Mouse (Mus musculus) hindbrain, embryonic 10.5 days (tissue): ENCODE measurements around the gene Usp48. TPM values are rescaled to one million over a fixed set of nuclear protein-coding genes. Genes with fewer than 3 reads are reported as not detected.

Source experiments
- DNase-seq: peaks from one replicate; pipeline ENCODE4 v3.0.0-alpha.2; 2017; ENCODE audit warnings: low spot score
- H3K27ac ChIP-seq: fragments of 300-500 bp; sonication (generic); 2 replicates; pipeline ENCODE4 v1.5.1; 2016; ENCODE audit warnings: mild to moderate bottlenecking, moderate library complexity
- H3K27me3 ChIP-seq: fragments of 300-500 bp; sonication (generic); 2 replicates; pipeline ENCODE4 v1.6.1; 2016; ENCODE audit warnings: mild to moderate bottlenecking; ENCODE audit not compliant: poor library complexity, insufficient read depth, severe bottlenecking
- H3K36me3 ChIP-seq: fragments of 300-500 bp; sonication (generic); 2 replicates; pipeline ENCODE4 v1.6.1; 2016; ENCODE audit warnings: mild to moderate bottlenecking, moderate library complexity
- H3K4me1 ChIP-seq: fragments of 300-500 bp; sonication (generic); replicated peaks from 2 replicates; pipeline ENCODE4 v1.6.1; 2016; ENCODE audit warnings: mild to moderate bottlenecking
- H3K4me3 ChIP-seq: fragments of 300-500 bp; sonication (generic); 2 replicates; pipeline ENCODE4 v1.5.1; 2016; ENCODE audit warnings: mild to moderate bottlenecking, moderate library complexity
- H3K9me3 ChIP-seq: fragments of 300-500 bp; sonication (generic); 2 replicates; pipeline ENCODE4 v1.6.1; 2016; ENCODE audit warnings: mild to moderate bottlenecking, moderate library complexity
- WGBS: fragments of 180-500 bp; shearing (Covaris S2); methylation state at CpG from one replicate; pipeline ENCODE4 v1.1.7; 2016; 5-methylcytosine and 5-hydroxymethylcytosine counted together
- polyA plus RNA-seq: library from polyadenylated mRNA; unstranded; fragments of >200 nt; fragmentation: Nextera tagmentation; extraction: Ambion mirVana; gene quantifications from 2 replicates; pipeline ENCODE4 v1.2.1, GENCODE M21; 2016

Usp48 gene
- polyA plus RNA-seq, 1 experiment from 2014 or later: 63.6 TPM

DNA sequence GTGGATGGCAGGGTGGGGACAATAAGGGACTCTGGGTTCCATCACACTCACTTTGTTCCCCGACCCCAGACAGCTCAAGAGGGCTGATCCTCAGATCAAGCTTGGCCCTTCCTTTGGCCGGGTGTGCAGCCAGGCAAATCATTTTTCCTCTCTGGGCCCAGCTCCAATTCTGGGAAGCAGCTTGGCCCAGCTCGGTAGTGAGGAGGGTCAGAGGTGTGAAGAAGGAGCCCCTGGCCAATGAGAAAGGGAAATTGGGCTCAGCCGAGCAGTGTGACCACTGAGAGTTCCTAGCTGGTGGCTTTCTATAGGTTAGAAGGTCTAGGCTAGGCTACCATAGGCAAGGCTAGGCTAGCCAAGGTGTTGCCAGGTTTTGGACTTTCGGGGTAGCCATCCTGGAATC lies 74.2 kb downstream of the Usp48 start:
- 57% methylated on average over 5 of the region's 5 CpGs for WGBS
- H3K4me1 ChIP-seq: peaks cover 34% of the 10 kb centered on the region
- peak overlapping the region; percentile 50 for H3K27ac ChIP-seq
- no peak for DNase-seq
- H3K27me3 ChIP-seq: peaks cover 53% of the 10 kb centered on the region
- H3K9me3 ChIP-seq: no peaks in the 10 kb centered on the region
- H3K36me3 ChIP-seq: no peaks in the 10 kb centered on the region
- no peak overlapping the region for H3K4me3 ChIP-seq

DNA sequence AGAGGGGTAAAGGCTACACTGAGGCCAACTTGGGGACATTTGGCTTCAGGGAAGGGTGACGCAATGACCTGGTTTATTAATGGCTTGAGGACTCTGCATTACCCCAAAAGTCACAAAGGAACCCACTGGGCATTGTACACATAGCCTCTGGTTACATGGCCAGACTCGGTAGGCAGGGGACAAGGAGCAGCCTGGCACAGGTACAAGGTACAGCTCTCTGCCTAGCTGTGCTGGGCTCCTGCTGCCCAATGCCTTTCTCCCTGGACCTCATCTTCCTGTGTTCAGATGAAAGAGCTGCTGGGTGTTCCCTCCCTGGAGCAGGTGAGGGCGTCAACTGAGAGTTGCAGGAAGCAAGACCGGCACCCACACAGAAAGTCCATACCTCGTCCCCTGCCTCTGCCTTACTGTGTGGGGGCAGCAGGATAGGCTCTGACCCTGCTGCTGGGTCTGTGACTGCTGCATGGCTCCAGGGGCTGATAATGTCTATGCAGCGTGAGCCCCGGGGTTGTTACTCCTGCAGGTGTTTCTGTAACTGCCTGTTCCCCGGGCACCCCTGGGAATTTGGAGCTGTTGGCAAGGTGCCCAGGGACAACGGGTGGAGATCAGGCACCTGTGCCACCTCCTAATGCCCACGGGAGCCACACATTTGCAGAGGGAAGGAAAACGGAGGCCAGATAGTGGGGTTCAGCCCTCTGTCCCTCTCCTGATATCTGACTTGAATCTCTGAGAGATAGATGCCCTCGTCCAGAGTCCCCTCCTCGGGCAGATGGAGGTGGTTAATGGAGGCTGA lies 78.4 kb downstream of the Usp48 start:
- Histone ChIP-seq H3K9me3 (no peaks in the 10 kb centered on the region), H3K4me3 (no peak overlapping the region), H3K36me3 (no peaks in the 10 kb centered on the region), H3K27me3 (peaks cover 23% of the 10 kb centered on the region), H3K4me1 (peaks cover 32% of the 10 kb centered on the region), H3K27ac (no peak overlapping the region)
- 82% methylated on average over 13 of the region's 13 CpGs for WGBS
- no peak for DNase-seq

DNA sequence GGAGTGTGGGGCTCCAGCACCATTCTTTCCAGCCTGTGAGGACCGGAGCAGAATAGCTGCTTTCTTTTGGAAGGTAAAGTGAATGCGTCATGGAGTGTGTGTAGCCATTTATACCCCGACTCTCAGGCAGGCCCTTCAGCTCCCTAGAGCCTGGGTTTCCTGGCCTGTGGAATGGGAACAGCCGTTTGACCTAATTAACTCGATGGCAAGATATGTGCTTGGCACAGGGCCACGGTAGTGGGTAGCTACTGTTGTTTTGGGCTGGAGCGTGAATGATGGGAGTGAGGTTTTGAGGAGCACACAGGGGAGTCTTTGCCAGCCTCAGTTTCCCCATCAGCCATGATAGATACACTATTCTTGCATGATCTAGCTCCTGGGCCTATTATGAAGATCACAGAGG lies 82.0 kb downstream of the Usp48 start:
- WGBS: 76% methylated on average over 7 of the region's 7 CpGs
- no peaks in the 10 kb centered on the region for H3K36me3 ChIP-seq
- no peak overlapping the region for H3K27ac ChIP-seq
- peaks cover 29% of the 10 kb centered on the region for H3K4me1 ChIP-seq
- H3K4me3 ChIP-seq: no peak overlapping the region
- peaks cover 42% of the 10 kb centered on the region for H3K27me3 ChIP-seq
- no peak for DNase-seq
- H3K9me3 ChIP-seq: no peaks in the 10 kb centered on the region

DNA sequence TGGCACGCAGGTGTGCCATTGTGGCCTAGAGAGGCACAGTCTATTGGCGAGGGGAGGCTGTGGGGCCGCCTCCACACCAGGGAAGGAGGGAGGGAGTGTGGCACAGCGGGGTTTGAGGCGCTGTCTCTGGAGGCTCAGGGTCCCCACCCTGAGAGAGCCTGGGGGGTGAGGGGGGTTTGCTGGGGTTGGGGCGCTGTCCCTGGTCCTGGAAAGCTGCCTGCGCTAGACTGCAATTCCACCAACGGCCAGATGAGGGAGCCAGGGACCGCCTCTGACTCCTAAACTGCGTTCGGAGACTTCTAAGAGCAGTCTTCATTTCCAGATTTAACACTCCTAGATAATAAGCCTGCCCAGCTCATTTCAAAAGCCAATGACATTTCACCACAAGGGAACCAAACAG lies 82.5 kb downstream of the Usp48 start:
- Histone ChIP-seq H3K4me1 (peaks cover 34% of the 10 kb centered on the region), H3K4me3 (no peak overlapping the region), H3K27ac (no peak overlapping the region), H3K36me3 (no peaks in the 10 kb centered on the region), H3K9me3 (no peaks in the 10 kb centered on the region), H3K27me3 (peaks cover 47% of the 10 kb centered on the region)
- DNase-seq: peak; percentile 83
- 7% methylated on average over 11 of the region's 11 CpGs for WGBS

DNA sequence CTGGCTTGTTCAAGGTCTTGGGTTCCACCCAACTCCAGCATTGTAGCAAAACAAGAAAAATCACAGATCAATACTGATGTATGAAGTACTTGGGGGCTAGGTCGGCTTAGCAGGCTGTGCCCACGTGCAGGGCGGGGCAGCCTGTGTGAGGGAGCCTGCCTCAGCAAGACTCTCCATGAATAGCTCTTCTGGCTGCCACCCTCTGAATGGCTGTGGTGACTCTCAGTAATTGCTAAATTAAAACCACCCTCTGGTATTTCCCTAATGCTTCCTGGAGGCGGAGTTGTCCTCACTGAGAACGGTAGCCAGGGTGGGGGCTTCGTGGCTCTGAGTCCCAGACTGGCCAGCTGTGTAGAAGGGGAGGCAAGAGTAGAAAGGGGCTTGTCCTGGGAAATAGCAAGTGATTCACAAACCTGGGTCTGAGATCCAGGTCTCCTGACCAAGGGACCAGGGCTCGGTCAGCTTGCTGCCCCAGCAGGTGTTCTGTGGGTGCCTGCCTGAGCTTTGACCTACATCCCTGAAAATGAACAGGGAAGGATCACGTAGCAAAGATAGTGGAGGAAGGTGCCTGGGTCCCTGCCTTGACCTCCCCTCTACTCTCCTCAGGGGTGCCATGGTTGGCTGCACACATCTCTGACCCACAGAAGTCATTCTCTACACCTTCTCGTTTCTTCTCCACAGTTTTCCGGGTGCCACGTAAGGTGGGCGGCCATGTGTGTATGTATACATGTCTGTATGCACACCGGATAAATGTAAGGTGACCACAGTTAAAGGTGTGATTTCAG lies 83.3 kb downstream of the Usp48 start:
- H3K4me1 ChIP-seq: peaks cover 43% of the 10 kb centered on the region
- no peak for DNase-seq
- no peak overlapping the region for H3K4me3 ChIP-seq
- 68% methylated on average over 13 of the region's 13 CpGs for WGBS
- H3K36me3 ChIP-seq: no peaks in the 10 kb centered on the region
- peaks cover 55% of the 10 kb centered on the region for H3K27me3 ChIP-seq
- no peaks in the 10 kb centered on the region for H3K9me3 ChIP-seq
- H3K27ac ChIP-seq: no peak overlapping the region

DNA sequence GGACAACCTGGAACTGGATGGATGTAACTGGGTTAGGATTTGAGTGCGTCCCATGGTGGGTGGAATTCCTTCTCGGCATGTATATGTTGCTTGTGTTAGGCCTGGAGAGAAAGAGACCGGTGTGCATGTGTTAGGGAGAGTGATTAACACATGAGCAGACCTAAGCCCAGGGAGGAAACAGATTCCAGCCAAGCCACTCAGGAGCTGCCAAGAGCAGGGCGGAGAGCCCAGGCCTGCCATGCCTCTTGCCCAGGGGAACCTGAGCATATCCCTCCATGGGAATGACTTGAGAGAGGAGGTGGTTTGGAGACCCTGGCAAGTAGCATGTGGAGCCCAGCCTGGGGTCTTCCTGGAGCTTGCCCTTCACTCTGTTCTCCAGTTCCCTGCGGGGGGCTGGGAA lies 84.4 kb downstream of the Usp48 start:
- peaks cover 65% of the 10 kb centered on the region for H3K27me3 ChIP-seq
- H3K4me1 ChIP-seq: peaks cover 49% of the 10 kb centered on the region
- 86% methylated on average over 5 of the region's 5 CpGs for WGBS

DNA sequence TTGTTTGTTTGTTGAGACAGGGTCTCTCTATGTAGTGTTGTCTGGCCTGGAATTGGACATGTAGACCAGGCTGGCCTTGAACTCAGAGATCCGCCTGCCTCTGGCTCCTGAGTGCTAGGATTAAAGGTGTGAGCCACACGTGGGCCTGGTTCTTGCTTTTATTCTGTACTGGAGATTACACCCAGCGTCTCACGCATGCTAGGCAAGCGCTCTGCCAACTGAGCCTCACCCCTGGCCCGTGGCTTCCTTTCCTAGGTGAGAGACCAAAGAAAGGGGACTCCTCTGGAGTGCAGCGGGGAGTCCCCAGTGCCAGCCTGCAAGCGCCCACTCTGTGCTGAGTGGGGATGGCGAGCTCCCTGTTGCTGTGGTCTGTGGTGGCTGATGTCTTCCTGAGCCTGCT lies 85.0 kb downstream of the Usp48 start:
- Histone ChIP-seq H3K27me3 (peaks cover 68% of the 10 kb centered on the region), H3K9me3 (no peaks in the 10 kb centered on the region), H3K36me3 (no peaks in the 10 kb centered on the region), H3K4me3 (no peak overlapping the region), H3K27ac (no peak overlapping the region), H3K4me1 (peaks cover 47% of the 10 kb centered on the region)
- DNase-seq: no peak
- 78% methylated on average over 9 of the region's 9 CpGs for WGBS

More for the DNA sequence above, 84.4 kb downstream of the Usp48 start:
- no peaks in the 10 kb centered on the region for H3K36me3 ChIP-seq
- no peak overlapping the region for H3K4me3 ChIP-seq
- no peak for DNase-seq
- H3K27ac ChIP-seq: no peak overlapping the region
- H3K9me3 ChIP-seq: no peaks in the 10 kb centered on the region

DNA sequence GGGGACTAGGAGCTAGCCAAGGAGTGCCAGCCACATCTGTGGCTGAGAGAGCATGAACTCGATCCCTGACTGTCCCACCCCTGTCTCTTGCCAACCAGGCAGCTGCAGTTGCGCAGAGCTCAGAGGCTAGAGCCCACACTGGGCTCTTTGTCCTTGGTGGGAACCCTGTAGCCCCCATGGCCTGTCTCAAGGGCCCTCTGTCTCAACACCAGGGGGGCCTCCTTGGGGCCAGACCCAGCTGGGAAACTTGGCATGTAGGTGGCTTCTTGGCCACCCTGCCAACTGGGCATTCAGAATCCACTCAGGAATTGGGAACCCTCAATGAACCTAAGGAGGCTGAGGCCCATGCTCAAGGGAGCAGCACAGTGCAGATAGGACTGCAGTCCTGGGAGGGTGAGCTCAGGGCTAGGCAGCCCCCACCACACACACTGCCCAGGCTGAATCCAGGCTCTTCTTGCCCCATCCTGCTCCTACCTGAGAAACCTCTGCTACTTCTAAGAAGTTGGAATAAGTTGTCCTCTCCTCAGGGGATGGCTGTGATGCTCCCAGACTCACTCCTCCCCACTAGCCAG lies 86.5 kb downstream of the Usp48 start:
- no peak for DNase-seq
- H3K36me3 ChIP-seq: no peaks in the 10 kb centered on the region
- no peak overlapping the region for H3K4me3 ChIP-seq
- peaks cover 44% of the 10 kb centered on the region for H3K4me1 ChIP-seq
- peak overlapping the region; percentile 72 for H3K27ac ChIP-seq
- 84% methylated on average over 2 of the region's 2 CpGs for WGBS
- H3K27me3 ChIP-seq: peaks cover 82% of the 10 kb centered on the region
- no peaks in the 10 kb centered on the region for H3K9me3 ChIP-seq

DNA sequence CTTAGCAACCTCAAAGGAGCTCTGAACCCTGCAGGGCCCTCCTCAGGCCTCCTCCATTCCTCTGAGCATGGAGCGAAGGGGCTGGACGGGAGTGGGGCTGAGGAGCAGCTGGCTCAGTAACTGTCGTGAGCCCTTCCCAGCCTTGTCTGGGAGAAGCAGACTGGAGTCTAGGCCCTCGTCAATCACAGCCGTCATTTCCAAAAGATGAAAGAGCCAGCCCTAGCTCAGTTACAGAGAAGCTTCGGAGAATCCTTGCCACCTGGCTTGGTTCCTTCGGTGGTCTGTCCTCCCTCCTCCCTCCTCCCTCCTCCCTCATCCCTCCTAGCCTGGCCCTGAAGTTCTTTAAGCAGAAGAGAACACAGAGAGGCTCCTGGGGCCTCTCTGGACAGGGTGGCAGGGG lies 87.2 kb downstream of the Usp48 start:
- Histone ChIP-seq H3K4me3 (0 out of 2 replicates have a peak overlapping the region, but pooled peaks have one; percentile 49), H3K9me3 (no peaks in the 10 kb centered on the region), H3K4me1 (peaks cover 44% of the 10 kb centered on the region), H3K27ac (peak overlapping the region; percentile 72), H3K36me3 (no peaks in the 10 kb centered on the region), H3K27me3 (peaks cover 79% of the 10 kb centered on the region)
- WGBS: 22% methylated on average over 7 of the region's 7 CpGs
- DNase-seq: peak; percentile 35

DNA sequence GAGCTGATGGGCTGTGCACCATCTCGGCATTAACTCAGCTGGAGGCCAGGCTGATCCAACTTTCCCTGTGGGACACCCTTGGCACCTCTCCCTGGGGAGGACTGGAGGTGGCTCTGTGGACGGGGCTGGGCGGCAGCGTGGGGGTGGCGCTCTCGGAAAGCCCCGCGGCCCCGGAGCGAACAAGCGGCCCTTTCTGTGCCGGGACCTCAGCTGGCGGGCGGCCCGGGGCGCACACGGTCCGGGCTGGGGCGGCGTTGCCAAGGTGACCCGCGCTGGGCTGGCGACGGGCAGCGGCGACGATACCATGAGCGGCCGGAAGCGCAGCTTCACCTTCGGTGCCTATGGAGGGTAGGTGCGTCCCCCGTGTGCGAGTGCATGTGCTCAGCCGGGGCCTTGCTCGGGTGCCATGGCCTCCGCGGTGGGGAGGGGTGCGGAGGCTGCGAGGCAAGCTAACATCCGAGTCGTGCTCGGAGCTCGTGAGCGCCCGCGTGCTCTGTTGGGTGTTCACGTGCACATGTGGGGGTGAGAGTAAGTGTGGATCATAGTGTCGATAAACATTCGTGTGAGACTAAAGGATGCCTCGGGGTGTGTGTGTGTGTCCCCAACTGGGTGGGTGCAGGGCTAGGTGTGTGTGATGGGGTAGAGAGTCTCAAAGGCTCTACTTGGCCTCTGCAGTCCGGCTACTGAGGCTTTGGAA lies 88.0 kb downstream of the Usp48 start:
- Histone ChIP-seq H3K36me3 (no peaks in the 10 kb centered on the region), H3K4me3 (peak overlapping the region; percentile 49), H3K4me1 (peaks cover 44% of the 10 kb centered on the region), H3K27me3 (peaks cover 79% of the 10 kb centered on the region), H3K27ac (peak overlapping the region; percentile 72), H3K9me3 (no peaks in the 10 kb centered on the region)
- WGBS: 5% methylated on average over 52 of the region's 52 CpGs
- DNase-seq: peak; percentile 39

DNA sequence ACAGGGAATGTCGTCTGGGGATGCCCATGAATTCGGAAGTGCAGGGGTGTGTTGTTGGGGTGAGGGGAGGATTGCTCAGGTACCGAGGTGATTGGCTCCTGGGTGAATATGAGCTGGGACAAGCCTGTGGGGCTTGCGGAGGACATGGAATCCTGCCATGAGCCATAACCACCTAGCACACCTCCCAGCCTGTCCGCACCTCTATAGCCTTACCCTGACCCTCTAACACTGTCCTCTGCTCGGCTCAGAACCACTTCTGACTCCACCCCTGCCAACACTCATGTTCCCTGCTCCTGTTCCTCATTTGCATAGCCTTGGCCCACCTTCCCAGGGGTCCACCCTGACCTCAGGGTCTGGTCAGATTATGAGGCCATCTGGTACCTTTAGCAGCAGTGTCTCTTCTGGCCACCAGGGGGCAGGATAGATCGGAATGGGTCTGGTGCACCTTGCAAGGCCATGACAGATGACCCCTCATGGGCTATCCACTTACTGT lies 89.5 kb downstream of the Usp48 start:
- peak; percentile 63 for DNase-seq
- Histone ChIP-seq H3K27ac (no peak overlapping the region), H3K9me3 (no peaks in the 10 kb centered on the region), H3K36me3 (no peaks in the 10 kb centered on the region), H3K4me3 (no peak overlapping the region), H3K27me3 (peaks cover 65% of the 10 kb centered on the region), H3K4me1 (peaks cover 39% of the 10 kb centered on the region)
- WGBS: 42% methylated on average over 7 of the region's 7 CpGs

DNA sequence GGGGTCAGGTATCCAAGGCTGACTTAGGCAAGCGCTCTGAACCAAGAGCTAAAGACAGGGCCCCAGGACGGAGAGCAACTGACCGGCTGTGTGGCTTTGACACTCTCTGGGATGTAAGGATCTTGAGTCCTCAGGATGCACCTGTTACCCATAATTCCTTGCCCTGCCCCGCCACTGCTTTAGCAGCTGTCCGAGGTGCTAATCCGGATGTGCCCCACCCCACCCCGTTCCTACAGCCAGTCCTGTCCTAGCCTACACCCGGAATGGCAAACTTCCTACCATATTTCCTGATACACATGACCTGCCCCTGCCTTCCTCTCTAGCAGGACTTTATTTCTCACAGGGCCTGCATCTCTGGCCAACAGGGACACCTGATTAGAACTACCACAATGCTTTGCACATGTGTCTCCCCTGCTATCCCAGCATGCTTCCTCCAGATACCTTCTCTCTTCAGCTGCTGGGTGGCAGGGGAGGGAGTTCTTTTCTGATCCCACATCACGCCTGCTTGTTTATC lies 91.3 kb downstream of the Usp48 start:
- H3K36me3 ChIP-seq: no peaks in the 10 kb centered on the region
- no peaks in the 10 kb centered on the region for H3K9me3 ChIP-seq
- no peak for DNase-seq
- peaks cover 49% of the 10 kb centered on the region for H3K27me3 ChIP-seq
- H3K27ac ChIP-seq: no peak overlapping the region
- 38% methylated on average over 9 of the region's 9 CpGs for WGBS
- peaks cover 35% of the 10 kb centered on the region for H3K4me1 ChIP-seq
- no peak overlapping the region for H3K4me3 ChIP-seq
